Mouse (Mus musculus) T-cell, adult 2 months (primary cell): ENCODE results near the gene Prkra.
A peak's percentile ranks its signal among the peaks of the same experiment; 100 is the strongest.
"Not testable (repeated sequence)": the region's sequence is repeated elsewhere in the genome, so short reads cannot be mapped to it uniquely, and the experiment has no call there.

Experiments used
- DNase-seq: peaks from one replicate; pipeline ENCODE4 v3.0.0; 2022; ENCODE audit warnings: low spot score

The Prkra gene

GRCm38 (mm10) chr2:76655444-76655843, 7.6 kb upstream of the Prkra start:
- DNase-seq: no peak

- DNase-seq: no peak
These were observed 6.8 kb upstream of the Prkra start for GRCm38 (mm10) chr2:76654646-76655045.

- DNase-seq: no peak
These were observed 5.3 kb upstream of the Prkra start for GRCm38 (mm10) chr2:76653070-76653469.

- DNase-seq: no peak
These were observed 889 bp upstream of the Prkra start for GRCm38 (mm10) chr2:76648666-76649141.

GRCm38 (mm10) chr2:76647441-76647869, 360 bp downstream of the Prkra start:
- peak; percentile 1 for DNase-seq

- no peak for DNase-seq
These were observed 4.0 kb downstream of the Prkra start for GRCm38 (mm10) chr2:76643801-76644200.

GRCm38 (mm10) chr2:76639637-76640036, 8.2 kb downstream of the Prkra start:
- no peak for DNase-seq

GRCm38 (mm10) chr2:76631600-76631999, 16.2 kb downstream of the Prkra start:
- no peak for DNase-seq

GRCm38 (mm10) chr2:76630293-76630692, 17.5 kb downstream of the Prkra start:
- no peak for DNase-seq

- DNase-seq: not testable (repeated sequence)
These were observed 25.5 kb downstream of the Prkra start for GRCm38 (mm10) chr2:76622316-76622715.

- DNase-seq: no peak
These were observed 26.1 kb downstream of the Prkra start for GRCm38 (mm10) chr2:76621724-76622123.

GRCm38 (mm10) chr2:76620188-76620587, 27.6 kb downstream of the Prkra start:
- no peak for DNase-seq

- DNase-seq: no peak
These were observed 29.7 kb downstream of the Prkra start for GRCm38 (mm10) chr2:76618078-76618477.

- DNase-seq: no peak
These were observed 35.8 kb downstream of the Prkra start for GRCm38 (mm10) chr2:76611996-76612395.

GRCm38 (mm10) chr2:76610326-76611104, 37.3 kb downstream of the Prkra start:
- DNase-seq: no peak

- no peak for DNase-seq
These were observed 41.1 kb downstream of the Prkra start for GRCm38 (mm10) chr2:76606704-76607103.

- DNase-seq: no peak
These were observed 45.6 kb downstream of the Prkra start for GRCm38 (mm10) chr2:76602256-76602655.

GRCm38 (mm10) chr2:76599214-76599613, 48.6 kb downstream of the Prkra start:
- DNase-seq: no peak

GRCm38 (mm10) chr2:76597521-76597920, 50.3 kb downstream of the Prkra start:
- DNase-seq: no peak

- no peak for DNase-seq
These were observed 55.4 kb downstream of the Prkra start for GRCm38 (mm10) chr2:76592401-76592924.

- DNase-seq: no peak
These were observed 57.6 kb downstream of the Prkra start for GRCm38 (mm10) chr2:76590221-76590620.

- no peak for DNase-seq
These were observed 60.9 kb downstream of the Prkra start for GRCm38 (mm10) chr2:76586906-76587305.

- DNase-seq: no peak
These were observed 62.7 kb downstream of the Prkra start for GRCm38 (mm10) chr2:76585090-76585489.
